Mouse (Mus musculus) liver, embryonic 13.5 days (tissue): Measurements from ENCODE around the gene Nr5a2. TPM values are rescaled to one million over a fixed set of nuclear protein-coding genes. Genes with fewer than 3 reads are reported as not detected.

Experiments
- ATAC-seq: fragments of 200-750 bp; cut with Nextera tagmentation; 2 replicates; pipeline ENCODE4 v1.8.0; 2017; ENCODE audit warnings: low read depth, mild to moderate bottlenecking, moderate number of reproducible peaks, moderate library complexity
- DNase-seq: peaks from one replicate; pipeline ENCODE4 v3.0.0; 2022
- H3K27ac ChIP-seq: fragments of 300-500 bp; sonication (generic); 2 replicates; pipeline ENCODE4 v1.5.1; 2015; ENCODE audit warnings: moderate library complexity, mild to moderate bottlenecking, inconsistent platforms
- H3K27me3 ChIP-seq: fragments of 300-500 bp; sonication (generic); 2 replicates; pipeline ENCODE4 v1.6.1; 2015; ENCODE audit warnings: mild to moderate bottlenecking, inconsistent platforms
- H3K36me3 ChIP-seq: fragments of 300-500 bp; sonication (generic); 2 replicates; pipeline ENCODE4 v1.6.1; 2015; ENCODE audit warnings: mild to moderate bottlenecking, inconsistent platforms
- H3K4me1 ChIP-seq: fragments of 300-500 bp; sonication (generic); replicated peaks from 2 replicates; pipeline ENCODE4 v1.6.1; 2015; ENCODE audit warnings: inconsistent platforms
- H3K4me2 ChIP-seq: fragments of 300-500 bp; sonication (generic); 2 replicates; pipeline ENCODE4 v1.6.1; 2015; ENCODE audit warnings: inconsistent platforms, mild to moderate bottlenecking, moderate library complexity
- H3K4me3 ChIP-seq: fragments of 300-500 bp; sonication (generic); replicated peaks from 2 replicates; pipeline ENCODE4 v1.5.1; 2015; ENCODE audit warnings: mild to moderate bottlenecking, inconsistent platforms
- H3K9ac ChIP-seq: fragments of 300-500 bp; sonication (generic); 2 replicates; pipeline ENCODE4 v1.6.1; 2015; ENCODE audit warnings: mild to moderate bottlenecking, inconsistent platforms
- H3K9me3 ChIP-seq: fragments of 300-500 bp; sonication (generic); replicated peaks from 2 replicates; pipeline ENCODE4 v1.6.1; 2016; ENCODE audit warnings: inconsistent platforms
- WGBS: fragments of 180-500 bp; shearing (Covaris S2); methylation state at CpG from one replicate; pipeline ENCODE4 v1.1.7; 2015; ENCODE audit not compliant: insufficient replicate concordance; 5-methylcytosine and 5-hydroxymethylcytosine counted together
- polyA plus RNA-seq: library from polyadenylated mRNA; unstranded; fragments of >200 nt; fragmentation: Nextera tagmentation; extraction: Ambion mirVana; gene quantifications from 2 replicates; pipeline ENCODE4 v1.2.1, GENCODE M21; 2015

Nr5a2 gene
- polyA plus RNA-seq, 1 experiment from 2014 or later = 1.4 TPM

GRCm38 (mm10) chr1:136959491-136959890, 757 bp downstream of the Nr5a2 start:
- WGBS = 42% methylated on average over 1 of the region's 1 CpGs
- Histone ChIP-seq H3K9me3 (no peaks in the 10 kb centered on the region), H3K4me1 (0 out of 2 replicates have a peak, but pooled peaks cover 2% of the 10 kb centered on the region), H3K4me3 (peak overlapping the region; percentile 34), H3K27ac (0 out of 2 replicates have a peak overlapping the region, but pooled peaks have one; percentile 71), H3K9ac (no peak overlapping the region; the same call in 1 of the 2 replicates), H3K36me3 (no peaks in the 10 kb centered on the region), H3K4me2 (peak overlapping the region; percentile 47), H3K27me3 (peaks cover 44% of the 10 kb centered on the region)
- ATAC-seq (no peak), DNase-seq (no peak)

DNA sequence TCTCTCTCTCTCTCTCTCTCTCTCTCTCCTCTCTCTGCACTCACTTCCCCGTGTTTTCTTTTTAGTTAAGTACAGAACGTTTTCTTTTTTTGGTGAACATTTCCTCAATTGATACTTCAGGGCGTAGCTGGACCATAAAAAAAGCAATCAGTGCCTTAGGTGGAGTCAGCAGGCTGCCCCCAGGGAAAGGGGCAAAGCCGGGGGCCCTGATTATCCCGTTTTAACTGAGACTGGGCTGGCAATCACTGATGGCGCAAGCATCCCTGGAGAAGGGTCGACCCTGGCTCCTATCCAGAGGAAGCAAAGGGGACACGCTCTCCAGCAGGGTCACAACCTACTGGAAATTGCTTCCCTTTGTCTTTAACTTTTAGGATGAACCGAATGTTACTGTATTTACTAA, 1.6 kb downstream of the Nr5a2 start:
- Histone ChIP-seq H3K4me2 (peak overlapping the region; percentile 47), H3K9me3 (no peaks in the 10 kb centered on the region), H3K9ac (no peak overlapping the region), H3K36me3 (no peaks in the 10 kb centered on the region), H3K27me3 (peaks cover 52% of the 10 kb centered on the region), H3K4me1 (0 out of 2 replicates have a peak, but pooled peaks cover 2% of the 10 kb centered on the region), H3K27ac (0 out of 2 replicates have a peak overlapping the region, but pooled peaks have one; percentile 3), H3K4me3 (peak overlapping the region; percentile 34)
- WGBS = 3% methylated on average over 9 of the region's 9 CpGs
- ATAC-seq (no peak), DNase-seq (no peak)

DNA sequence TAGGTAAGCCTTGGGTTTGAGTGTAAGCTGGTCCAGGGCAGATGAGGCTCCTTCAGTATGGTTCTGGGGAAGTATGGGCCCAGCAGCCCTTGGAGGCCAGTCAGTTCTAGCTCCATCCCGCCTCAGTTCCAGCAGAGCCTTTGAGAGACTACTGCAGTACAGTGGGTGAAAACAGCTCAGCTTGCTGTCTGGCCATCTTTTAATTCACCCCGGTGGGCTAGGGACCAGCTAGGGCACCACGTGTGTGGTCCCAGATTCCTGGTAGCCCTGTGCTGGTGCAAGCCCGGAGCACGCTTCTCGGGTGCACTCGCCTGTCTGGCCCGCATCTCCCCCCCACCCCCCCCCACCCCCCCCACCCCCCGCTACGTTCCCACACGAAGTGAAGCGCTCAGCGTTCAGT, 2.1 kb downstream of the Nr5a2 start:
- Histone ChIP-seq H3K9me3 (no peaks in the 10 kb centered on the region), H3K4me3 (peak overlapping the region; percentile 34), H3K9ac (peak overlapping the region; percentile 36; the same call in 1 of the 2 replicates), H3K27me3 (peaks cover 57% of the 10 kb centered on the region), H3K27ac (no peak overlapping the region), H3K4me2 (peak overlapping the region; percentile 47), H3K4me1 (0 out of 2 replicates have a peak, but pooled peaks cover 2% of the 10 kb centered on the region), H3K36me3 (no peaks in the 10 kb centered on the region)
- ATAC-seq (no peak), DNase-seq (no peak)
- WGBS = 4% methylated on average over 10 of the region's 13 CpGs

GRCm38 (mm10) chr1:136957696-136958095, 2.6 kb downstream of the Nr5a2 start:
- ATAC-seq (no peak), DNase-seq (no peak)
- Histone ChIP-seq H3K9me3 (no peaks in the 10 kb centered on the region), H3K4me2 (peak overlapping the region; percentile 47), H3K4me1 (peaks cover 6% of the 10 kb centered on the region; the same call in 1 of the 2 replicates), H3K27ac (no peak overlapping the region), H3K9ac (peak overlapping the region; percentile 36; the same call in 1 of the 2 replicates), H3K36me3 (no peaks in the 10 kb centered on the region), H3K4me3 (peak overlapping the region; percentile 34), H3K27me3 (peaks cover 62% of the 10 kb centered on the region)
- 11% methylated on average over 8 of the region's 8 CpGs for WGBS

GRCm38 (mm10) chr1:136954108-136954494, 6.1 kb downstream of the Nr5a2 start:
- 14% methylated on average over 3 of the region's 3 CpGs for WGBS
- Histone ChIP-seq H3K9me3 (no peaks in the 10 kb centered on the region), H3K4me1 (peaks cover 9% of the 10 kb centered on the region; the same call in 1 of the 2 replicates), H3K27ac (no peak overlapping the region), H3K4me2 (no peak overlapping the region), H3K9ac (no peak overlapping the region), H3K4me3 (no peak overlapping the region), H3K36me3 (no peaks in the 10 kb centered on the region), H3K27me3 (peaks cover 91% of the 10 kb centered on the region)
- no peak for ATAC-seq
- DNase-seq = no peak

- ATAC-seq = no peak
- H3K9ac ChIP-seq = no peak overlapping the region
- H3K4me3 ChIP-seq = peak overlapping the region; percentile 47; the same call in 1 of the 2 replicates
- H3K36me3 ChIP-seq = no peaks in the 10 kb centered on the region
- peak overlapping the region; percentile 63 for H3K4me2 ChIP-seq
- H3K9me3 ChIP-seq = no peaks in the 10 kb centered on the region
- no peak for DNase-seq
- peaks cover 91% of the 10 kb centered on the region for H3K27me3 ChIP-seq
- WGBS = 2% methylated on average over 15 of the region's 15 CpGs
- H3K27ac ChIP-seq = no peak overlapping the region
- peaks cover 9% of the 10 kb centered on the region; the same call in 1 of the 2 replicates for H3K4me1 ChIP-seq
Measured at GRCm38 (mm10) chr1:136953444-136954107, 6.7 kb downstream of the Nr5a2 start.

DNA sequence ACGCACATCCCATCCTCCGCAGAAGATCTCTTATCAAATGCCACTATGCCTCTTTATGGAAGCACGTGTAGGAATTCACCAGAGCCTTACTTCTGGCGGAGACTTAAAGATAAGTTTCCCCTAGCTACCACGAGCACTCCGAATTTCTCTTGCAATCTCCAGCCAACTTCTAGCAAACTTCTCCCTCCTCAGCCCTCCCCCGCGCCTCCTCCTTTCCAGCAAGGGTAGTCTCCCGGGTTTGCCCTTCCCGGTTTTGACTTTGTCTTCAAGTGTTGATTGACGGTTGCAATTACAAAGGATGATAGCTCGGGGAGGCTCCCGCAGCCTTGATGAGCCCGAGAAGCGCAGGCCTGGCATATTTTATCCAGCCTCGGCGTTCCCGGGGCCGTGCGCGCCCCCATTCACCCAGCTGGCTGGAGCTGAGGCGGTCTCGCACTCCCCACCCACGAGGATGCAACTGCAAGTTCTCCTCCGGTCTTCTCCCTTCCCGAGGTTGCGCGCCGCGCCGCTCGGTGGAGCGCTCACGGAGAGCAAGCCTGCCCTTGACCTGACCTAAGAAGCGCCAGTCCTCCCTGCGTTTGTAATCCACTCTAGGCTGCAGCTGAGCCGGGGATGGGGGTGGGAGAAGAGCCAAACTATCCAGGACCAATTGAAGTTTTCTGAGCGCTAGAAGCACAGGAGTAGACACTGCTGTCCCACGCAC, 7.5 kb downstream of the Nr5a2 start:
- Histone ChIP-seq H3K4me1 (peaks cover 7% of the 10 kb centered on the region; the same call in 1 of the 2 replicates), H3K4me3 (peak overlapping the region; percentile 47), H3K27me3 (peaks cover 94% of the 10 kb centered on the region), H3K9me3 (no peaks in the 10 kb centered on the region), H3K9ac (peak overlapping the region; percentile 36; the same call in 1 of the 2 replicates), H3K27ac (no peak overlapping the region), H3K4me2 (peak overlapping the region; percentile 63), H3K36me3 (no peaks in the 10 kb centered on the region)
- WGBS = under 1% methylated on average over 39 of the region's 39 CpGs
- DNase-seq (no peak), ATAC-seq (no peak)

GRCm38 (mm10) chr1:136951946-136952531, 8.2 kb downstream of the Nr5a2 start:
- no peak overlapping the region for H3K9ac ChIP-seq
- peak overlapping the region; percentile 47 for H3K4me3 ChIP-seq
- DNase-seq (no peak), ATAC-seq (no peak)
- no peaks in the 10 kb centered on the region for H3K36me3 ChIP-seq
- H3K4me2 ChIP-seq = peak overlapping the region; percentile 63
- peaks cover 94% of the 10 kb centered on the region for H3K27me3 ChIP-seq
- no peak overlapping the region for H3K27ac ChIP-seq
- 5% methylated on average over 21 of the region's 21 CpGs for WGBS
- H3K9me3 ChIP-seq = no peaks in the 10 kb centered on the region
- peaks cover 7% of the 10 kb centered on the region; the same call in 1 of the 2 replicates for H3K4me1 ChIP-seq

DNA sequence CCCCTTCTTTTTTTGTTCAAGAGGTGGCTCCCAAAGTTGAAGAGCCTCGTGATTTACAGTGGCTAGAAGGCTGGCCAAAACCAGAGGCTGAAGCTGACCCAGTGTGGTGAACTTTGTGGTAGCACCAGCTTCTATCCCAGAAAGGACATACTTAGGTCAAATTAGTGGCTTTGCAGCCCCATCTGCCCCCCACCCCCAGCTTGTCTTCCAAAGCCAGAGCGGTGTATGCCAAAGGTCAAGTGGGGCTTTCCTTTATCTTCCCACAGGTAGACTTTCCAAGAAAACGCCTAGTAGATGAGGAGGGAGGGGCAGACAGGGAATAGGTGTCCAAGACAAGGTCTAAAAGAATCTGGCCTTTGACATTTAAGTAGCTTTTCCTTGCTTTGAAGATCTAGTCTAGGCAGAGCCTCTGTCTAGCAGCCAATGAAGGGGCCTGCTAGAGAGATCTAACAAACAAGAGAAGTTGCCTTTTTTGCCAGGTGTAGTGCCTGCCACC, 9.0 kb downstream of the Nr5a2 start:
- 10% methylated on average over 3 of the region's 3 CpGs for WGBS
- H3K27me3 ChIP-seq = peaks cover 100% of the 10 kb centered on the region

GRCm38 (mm10) chr1:136949323-136949741, 10.9 kb downstream of the Nr5a2 start:
- Histone ChIP-seq H3K36me3 (no peaks in the 10 kb centered on the region), H3K9me3 (no peaks in the 10 kb centered on the region), H3K4me1 (peaks cover 9% of the 10 kb centered on the region; the same call in 1 of the 2 replicates), H3K4me3 (peak overlapping the region; percentile 59), H3K4me2 (peak overlapping the region; percentile 55), H3K27me3 (peaks cover 97% of the 10 kb centered on the region), H3K27ac (peak overlapping the region; percentile 50), H3K9ac (peak overlapping the region; percentile 69)
- peak; percentile 62 for ATAC-seq
- 2% methylated on average over 12 of the region's 12 CpGs for WGBS
- DNase-seq = no peak

More for the DNA sequence above, 9.0 kb downstream of the Nr5a2 start:
- H3K9ac ChIP-seq = no peak overlapping the region
- no peak overlapping the region for H3K4me3 ChIP-seq
- H3K4me2 ChIP-seq = no peak overlapping the region
- ATAC-seq (no peak), DNase-seq (no peak)
- no peaks in the 10 kb centered on the region for H3K9me3 ChIP-seq
- no peaks in the 10 kb centered on the region for H3K36me3 ChIP-seq
- no peak overlapping the region for H3K27ac ChIP-seq
- H3K4me1 ChIP-seq = peaks cover 7% of the 10 kb centered on the region; the same call in 1 of the 2 replicates
